Comparison of ENCODE assay signal across 13 mouse cellular contexts in genomic region chr19:5693801-5694200, GRCm38 (mm10). TPM values are rescaled to one million over a fixed set of nuclear protein-coding genes. Genes with fewer than 3 reads are reported as not detected.
A peak's percentile ranks its signal among the peaks of the same experiment; 100 is the strongest.
DNase-seq lines count a peak whose midpoint lies in the region; ATAC-seq and TF ChIP-seq lines count a peak whose summit lies in the region.
"Had no signal": no experiment of that assay in that cellular context is flagged by ENCODE, and none has a peak within 500 bp of the region (broad histone marks: within the 10 kb centered on the region; RNA-seq: fewer than 3 reads in every experiment).

No protein-coding gene starts in this region.

- H3K27ac ChIP-seq in hindbrain, embryonic 13.5 days = no peak overlapping the region
- H3K27ac ChIP-seq in hindbrain, postnatal 0 days = no peak overlapping the region
- no peak overlapping the region for H3K27ac ChIP-seq in lung, postnatal 0 days (ENCODE audit: low read length)
- H3K27ac ChIP-seq in embryonic facial prominence, embryonic 15.5 days (replicated peaks) = no peak overlapping the region
- no peak overlapping the region for H3K27ac ChIP-seq in neural tube, embryonic 15.5 days (replicated peaks)

- ATAC-seq in hindbrain, embryonic 13.5 days (ENCODE audit: low FRiP score) = no peak
- ATAC-seq in hindbrain, postnatal 0 days = no peak
- ATAC-seq in lung, postnatal 0 days = no peak
- no peak for ATAC-seq in embryonic facial prominence, embryonic 15.5 days (ENCODE audit: insufficient number of reproducible peaks, low FRiP score, low TSS enrichment, low read depth)
- no peak for ATAC-seq in neural tube, embryonic 15.5 days (ENCODE audit: low FRiP score)

- 0 out of 2 replicates have a peak overlapping the region, but pooled peaks have one; percentile 93 for H3K9ac ChIP-seq in hindbrain, embryonic 13.5 days
- no peak overlapping the region for H3K9ac ChIP-seq in hindbrain, postnatal 0 days (replicated peaks; ENCODE audit: low read length)
- 0 out of 2 replicates have a peak overlapping the region, but pooled peaks have one; percentile 76 for H3K9ac ChIP-seq in lung, postnatal 0 days (replicated peaks; ENCODE audit: low read depth)
- no peak overlapping the region for H3K9ac ChIP-seq in embryonic facial prominence, embryonic 15.5 days
- 0 out of 2 replicates have a peak overlapping the region, but pooled peaks have one; percentile 20 for H3K9ac ChIP-seq in neural tube, embryonic 15.5 days (replicated peaks)
- H3K9ac ChIP-seq: stomach, embryonic 15.5 days had no signal

- TF ChIP-seq CTCF in hindbrain, postnatal 0 days (IDR thresholded peaks at IDR 0.05; ENCODE audit: low read depth) = no peak
- no peak for TF ChIP-seq CTCF in lung, postnatal 0 days (IDR thresholded peaks at IDR 0.05)

- H3K27me3 ChIP-seq in hindbrain, embryonic 13.5 days = peaks cover 12% of the 10 kb centered on the region
- no peaks in the 10 kb centered on the region for H3K27me3 ChIP-seq in hindbrain, postnatal 0 days (ENCODE audit: insufficient read depth, low read length)
- no peaks in the 10 kb centered on the region for H3K27me3 ChIP-seq in lung, postnatal 0 days (replicated peaks; ENCODE audit: insufficient read depth, low read length)
- no peaks in the 10 kb centered on the region for H3K27me3 ChIP-seq in embryonic facial prominence, embryonic 15.5 days
- no peaks in the 10 kb centered on the region for H3K27me3 ChIP-seq in neural tube, embryonic 15.5 days (replicated peaks)
- H3K27me3 ChIP-seq: stomach, embryonic 15.5 days had no signal

- H3K4me2 ChIP-seq in hindbrain, embryonic 13.5 days = 0 out of 2 replicates have a peak overlapping the region, but pooled peaks have one; percentile 100
- H3K4me2 ChIP-seq in hindbrain, postnatal 0 days (ENCODE audit: low read depth, low read length) = no peak overlapping the region
- H3K4me2 ChIP-seq in lung, postnatal 0 days (replicated peaks; ENCODE audit: low read depth, low read length) = peak overlapping the region; percentile 99
- peak overlapping the region; percentile 94; the same call in 1 of the 2 replicates for H3K4me2 ChIP-seq in embryonic facial prominence, embryonic 15.5 days (replicated peaks)
- peak overlapping the region; percentile 95; the same call in 1 of the 2 replicates for H3K4me2 ChIP-seq in neural tube, embryonic 15.5 days
- H3K4me2 ChIP-seq: midbrain, embryonic 11.5 days had no signal

- WGBS in hindbrain, embryonic 13.5 days = 87% methylated on average over 6 of the region's 6 CpGs
- WGBS in hindbrain, postnatal 0 days = 86% methylated on average over 6 of the region's 6 CpGs
- 78% methylated on average over 6 of the region's 6 CpGs for WGBS in lung, postnatal 0 days
- 82% methylated on average over 6 of the region's 6 CpGs for WGBS in embryonic facial prominence, embryonic 15.5 days
- WGBS in neural tube, embryonic 15.5 days = 89% methylated on average over 6 of the region's 6 CpGs

- H3K4me1 ChIP-seq in hindbrain, embryonic 13.5 days (replicated peaks) = peaks cover 52% of the 10 kb centered on the region
- H3K4me1 ChIP-seq in hindbrain, postnatal 0 days (ENCODE audit: insufficient read depth, low read length) = peaks cover 24% of the 10 kb centered on the region
- H3K4me1 ChIP-seq in lung, postnatal 0 days (ENCODE audit: insufficient read depth, low read depth, low read length) = peaks cover 19% of the 10 kb centered on the region
- peaks cover 53% of the 10 kb centered on the region for H3K4me1 ChIP-seq in embryonic facial prominence, embryonic 15.5 days
- peaks cover 63% of the 10 kb centered on the region for H3K4me1 ChIP-seq in neural tube, embryonic 15.5 days

- H3K9me3 ChIP-seq in hindbrain, embryonic 13.5 days = no peaks in the 10 kb centered on the region
- no peaks in the 10 kb centered on the region for H3K9me3 ChIP-seq in hindbrain, postnatal 0 days (ENCODE audit: low read length)
- H3K9me3 ChIP-seq in lung, postnatal 0 days (ENCODE audit: low read length) = no peaks in the 10 kb centered on the region
- no peaks in the 10 kb centered on the region for H3K9me3 ChIP-seq in embryonic facial prominence, embryonic 15.5 days (replicated peaks)
- no peaks in the 10 kb centered on the region for H3K9me3 ChIP-seq in neural tube, embryonic 15.5 days (replicated peaks)
- H3K9me3 ChIP-seq: stomach, embryonic 15.5 days had no signal

- no peak for DNase-seq in hindbrain, postnatal 0 days (ENCODE audit: low spot score)
- no peak for DNase-seq in lung, postnatal 0 days (ENCODE audit: low spot score)
- no peak for DNase-seq in lung, adult 18-20 months
- DNase-seq in urinary bladder, adult 18-20 months (ENCODE audit: low spot score in 2 of 2) = no peak
- DNase-seq: cerebellum, adult 9-11 months had no signal

- peaks cover 77% of the 10 kb centered on the region for H3K36me3 ChIP-seq in hindbrain, embryonic 13.5 days
- peaks cover 18% of the 10 kb centered on the region for H3K36me3 ChIP-seq in hindbrain, postnatal 0 days (ENCODE audit: insufficient read depth, low read length)
- peaks cover 55% of the 10 kb centered on the region for H3K36me3 ChIP-seq in lung, postnatal 0 days (ENCODE audit: insufficient read depth, low read length)
- H3K36me3 ChIP-seq in embryonic facial prominence, embryonic 15.5 days = peaks cover 59% of the 10 kb centered on the region
- H3K36me3 ChIP-seq in neural tube, embryonic 15.5 days = peaks cover 44% of the 10 kb centered on the region

- H3K4me3 ChIP-seq in hindbrain, embryonic 13.5 days = 0 out of 2 replicates have a peak overlapping the region, but pooled peaks have one; percentile 4
- no peak overlapping the region for H3K4me3 ChIP-seq in hindbrain, postnatal 0 days (ENCODE audit: low read length)
- H3K4me3 ChIP-seq in lung, postnatal 0 days (ENCODE audit: low read depth, low read length) = no peak overlapping the region
- no peak overlapping the region for H3K4me3 ChIP-seq in embryonic facial prominence, embryonic 15.5 days (replicated peaks)
- no peak overlapping the region for H3K4me3 ChIP-seq in neural tube, embryonic 15.5 days (replicated peaks)

- TF ChIP-seq EP300 in lung, postnatal 0 days (IDR thresholded peaks at IDR 0.05) = no peak

RNA-seq across cellular contexts. Expression of gene Pcnx3, which starts 5.1 kb away (rescaled TPM):
- polyA plus RNA-seq in hindbrain, embryonic 13.5 days (2015; fragmentation: Nextera tagmentation; extraction: Ambion mirVana) = 21.3 and 24.4 TPM in 2 replicates
- 75.1 and 97.0 TPM in 2 replicates for total RNA-seq in hindbrain, postnatal 0 days (2014; rRNA removed)
- polyA plus RNA-seq in hindbrain, postnatal 0 days (2015; fragmentation: Nextera tagmentation; extraction: Ambion mirVana) = 16.8 and 17.2 TPM in 2 replicates
- polyA plus RNA-seq in lung, postnatal 0 days (2015; fragmentation: Nextera tagmentation; extraction: Ambion mirVana) = 11.3 and 12.9 TPM in 2 replicates
- polyA plus RNA-seq in embryonic facial prominence, embryonic 15.5 days (2015; fragmentation: Nextera tagmentation; extraction: Ambion mirVana) = 24.6 and 26.6 TPM in 2 replicates
- 21.0 and 23.4 TPM in 2 replicates for polyA plus RNA-seq in neural tube, embryonic 15.5 days (2015; fragmentation: Nextera tagmentation; extraction: Ambion mirVana)

RNA-seq across cellular contexts. Expression of gene Map3k11, which starts 5.3 kb away (rescaled TPM):
- polyA plus RNA-seq in hindbrain, embryonic 13.5 days (2015; fragmentation: Nextera tagmentation; extraction: Ambion mirVana) = 11.6 and 14.4 TPM in 2 replicates
- 20.6 and 20.7 TPM in 2 replicates for total RNA-seq in hindbrain, postnatal 0 days (2014; rRNA removed)
- polyA plus RNA-seq in hindbrain, postnatal 0 days (2015; fragmentation: Nextera tagmentation; extraction: Ambion mirVana) = 10.0 and 10.7 TPM in 2 replicates
- polyA plus RNA-seq in lung, postnatal 0 days (2015; fragmentation: Nextera tagmentation; extraction: Ambion mirVana) = 36.8 and 36.9 TPM in 2 replicates
- 27.1 and 30.0 TPM in 2 replicates for polyA plus RNA-seq in embryonic facial prominence, embryonic 15.5 days (2015; fragmentation: Nextera tagmentation; extraction: Ambion mirVana)
- polyA plus RNA-seq in neural tube, embryonic 15.5 days (2015; fragmentation: Nextera tagmentation; extraction: Ambion mirVana) = 12.7 and 18.3 TPM in 2 replicates

RNA-seq across cellular contexts. Expression of gene Kcnk7, which starts 10.4 kb away (rescaled TPM):
- polyA plus RNA-seq in hindbrain, embryonic 13.5 days (2015; fragmentation: Nextera tagmentation; extraction: Ambion mirVana) = 0.44 and 0.63 TPM in 2 replicates
- total RNA-seq in hindbrain, postnatal 0 days (2014; rRNA removed) = not detected in 2 replicates
- 0.19 and 0.61 TPM in 2 replicates for polyA plus RNA-seq in hindbrain, postnatal 0 days (2015; fragmentation: Nextera tagmentation; extraction: Ambion mirVana)
- polyA plus RNA-seq in lung, postnatal 0 days (2015; fragmentation: Nextera tagmentation; extraction: Ambion mirVana) = 0.87 and 1.3 TPM in 2 replicates
- 3.8 TPM in 2 replicates for polyA plus RNA-seq in embryonic facial prominence, embryonic 15.5 days (2015; fragmentation: Nextera tagmentation; extraction: Ambion mirVana)
- 0.35 and 0.45 TPM in 2 replicates for polyA plus RNA-seq in neural tube, embryonic 15.5 days (2015; fragmentation: Nextera tagmentation; extraction: Ambion mirVana)
- total RNA-seq: adrenal gland, postnatal 4 days; layer of hippocampus, postnatal 10 days had no signal
- polyA plus RNA-seq: midbrain, embryonic 11.5 days; neural tube, embryonic 14.5 days had no signal

RNA-seq across cellular contexts. Expression of gene Sipa1, which starts 30.3 kb away (rescaled TPM):
- 15.0 and 15.4 TPM in 2 replicates for polyA plus RNA-seq in hindbrain, embryonic 13.5 days (2015; fragmentation: Nextera tagmentation; extraction: Ambion mirVana)
- total RNA-seq in hindbrain, postnatal 0 days (2014; rRNA removed) = 25.6 and 43.2 TPM in 2 replicates
- 18.7 and 18.8 TPM in 2 replicates for polyA plus RNA-seq in hindbrain, postnatal 0 days (2015; fragmentation: Nextera tagmentation; extraction: Ambion mirVana)
- 32.6 and 38.2 TPM in 2 replicates for polyA plus RNA-seq in lung, postnatal 0 days (2015; fragmentation: Nextera tagmentation; extraction: Ambion mirVana)
- polyA plus RNA-seq in embryonic facial prominence, embryonic 15.5 days (2015; fragmentation: Nextera tagmentation; extraction: Ambion mirVana) = 29.4 and 30.4 TPM in 2 replicates
- 19.1 and 21.7 TPM in 2 replicates for polyA plus RNA-seq in neural tube, embryonic 15.5 days (2015; fragmentation: Nextera tagmentation; extraction: Ambion mirVana)

RNA-seq across cellular contexts. Expression of gene Ehbp1l1, which starts 32.3 kb away (rescaled TPM):
- polyA plus RNA-seq in hindbrain, embryonic 13.5 days (2015; fragmentation: Nextera tagmentation; extraction: Ambion mirVana) = 6.7 and 10.1 TPM in 2 replicates
- total RNA-seq in hindbrain, postnatal 0 days (2014; rRNA removed) = 16.6 and 19.7 TPM in 2 replicates
- 40.0 and 43.0 TPM in 2 replicates for polyA plus RNA-seq in hindbrain, postnatal 0 days (2015; fragmentation: Nextera tagmentation; extraction: Ambion mirVana)
- 19.3 and 21.6 TPM in 2 replicates for polyA plus RNA-seq in lung, postnatal 0 days (2015; fragmentation: Nextera tagmentation; extraction: Ambion mirVana)
- polyA plus RNA-seq in embryonic facial prominence, embryonic 15.5 days (2015; fragmentation: Nextera tagmentation; extraction: Ambion mirVana) = 32.4 and 35.9 TPM in 2 replicates
- polyA plus RNA-seq in neural tube, embryonic 15.5 days (2015; fragmentation: Nextera tagmentation; extraction: Ambion mirVana) = 15.9 and 18.6 TPM in 2 replicates

Comparison
In these comparisons a context has a peak if more than half of its experiments do, and no peak if none do; other contexts are left out.
1. H3K9ac ChIP-seq: peak in hindbrain, embryonic 13.5 days (single experiment), lung, postnatal 0 days (single experiment) and neural tube, embryonic 15.5 days (single experiment); none in hindbrain, postnatal 0 days (single experiment) and embryonic facial prominence, embryonic 15.5 days (single experiment).